ENCODE assay signal across 8 mouse cellular contexts in the genomic region with DNA sequence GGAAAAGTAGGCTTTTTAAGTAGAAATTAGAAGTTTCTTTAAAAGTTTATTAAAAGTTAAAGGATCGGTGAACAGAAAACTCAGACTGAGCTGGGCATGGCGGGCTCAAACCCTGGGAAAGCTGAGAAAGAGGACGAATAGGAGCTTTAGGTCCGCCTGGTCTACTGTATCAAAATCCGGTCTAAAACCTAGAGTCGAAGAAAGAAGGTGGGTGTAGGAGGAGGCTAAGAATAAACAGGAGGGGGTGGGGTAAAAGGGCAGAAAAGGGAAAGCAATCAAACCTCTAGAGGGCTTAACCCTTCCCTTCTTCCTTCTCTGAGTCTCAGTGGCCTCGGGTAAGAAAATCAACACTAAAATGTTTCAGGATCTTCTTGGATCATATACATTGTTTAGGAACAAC.
DNase-seq lines count a peak whose midpoint lies in the region; ATAC-seq and TF ChIP-seq lines count a peak whose summit lies in the region.

No protein-coding gene starts in this region.

- no peak for DNase-seq in left cerebral cortex, adult 2 months (ENCODE audit: extremely low spot score in 1 of 2, low spot score in 2 of 2)
- no peak for DNase-seq in left cerebral cortex, adult 18-20 months (ENCODE audit: low spot score in 2 of 2)
- peak; percentile 66 for DNase-seq in induced T-regulatory cell, adult 2 months (ENCODE audit: low read depth)
- DNase-seq in left cerebral cortex, adult 9 months (ENCODE audit: low spot score in 2 of 2) = no peak
- DNase-seq in cerebellum, adult 18-20 months = no peak

- peaks cover 20% of the 10 kb centered on the region for H3K4me1 ChIP-seq in bone marrow macrophage, adult 2 months (ENCODE audit: control insufficient read depth, insufficient read depth, low read length)
- peaks cover 26% of the 10 kb centered on the region for H3K4me1 ChIP-seq in neural tube, embryonic 12.5 days

- no peak overlapping the region; the same call in 1 of the 2 replicates for H3K27ac ChIP-seq in left cerebral cortex, adult 2 months
- H3K27ac ChIP-seq in bone marrow macrophage, adult 2 months (ENCODE audit: insufficient read depth, low read depth, low read length) = peak overlapping the region; percentile 84
- H3K27ac ChIP-seq in neural tube, embryonic 12.5 days = no peak overlapping the region

- no peak overlapping the region for H3K9ac ChIP-seq in neural tube, embryonic 12.5 days

- TF ChIP-seq CTCF in left cerebral cortex, adult 2 months (IDR thresholded peaks at IDR 0.05) = no peak
- no peak for TF ChIP-seq CTCF in bone marrow macrophage, adult 2 months (IDR thresholded peaks at IDR 0.05; ENCODE audit: low read depth, low read length)

- no peaks in the 10 kb centered on the region for H3K9me3 ChIP-seq in neural tube, embryonic 12.5 days

- intact Hi-C loops in left cerebral cortex, adult 2 months (cut with DNase I) = loop anchor here (5.0 kb wide), 1 partner anchor 63 kb away; a partner anchor contains a TSS

- no peaks in the 10 kb centered on the region for H3K36me3 ChIP-seq in neural tube, embryonic 12.5 days

- H3K4me3 ChIP-seq in left cerebral cortex, adult 2 months = peak overlapping the region; percentile 91
- H3K4me3 ChIP-seq in bone marrow macrophage, adult 2 months (ENCODE audit: insufficient read depth, low read length) = peak overlapping the region; percentile 59; the same call in 1 of the 2 replicates
- no peak overlapping the region for H3K4me3 ChIP-seq in neural tube, embryonic 12.5 days

- H3K4me2 ChIP-seq in neural tube, embryonic 12.5 days (replicated peaks) = peak overlapping the region; percentile 65

- H3K27me3 ChIP-seq in neural tube, embryonic 12.5 days (replicated peaks) = no peaks in the 10 kb centered on the region

- no peak for TF ChIP-seq POLR2A in bone marrow macrophage, adult 2 months (IDR thresholded peaks at IDR 0.05; ENCODE audit: borderline replicate concordance, low read depth, low read length)

- 7% methylated on average over 7 of the region's 7 CpGs for WGBS in neural tube, embryonic 12.5 days

- no peak for ATAC-seq in neural tube, embryonic 12.5 days (ENCODE audit: low FRiP score, low read depth)
- no peak for ATAC-seq in megakaryocyte progenitor cell, adult 5-6 weeks (replicated peaks; ENCODE audit: poor library complexity)
